Mouse (Mus musculus) forebrain, embryonic 13.5 days (tissue): ENCODE data around the gene Irs3. TPM values are rescaled to one million over a fixed set of nuclear protein-coding genes. Genes with fewer than 3 reads are reported as not detected.

Source experiments
- ATAC-seq: fragments of 200-750 bp; cut with Nextera tagmentation; 2 replicates; pipeline ENCODE4 v1.8.0; 2017
- H3K27ac ChIP-seq: fragments of 300-500 bp; sonication (generic); 2 replicates; pipeline ENCODE4 v1.5.1; 2015; ENCODE audit warnings: inconsistent platforms, mild to moderate bottlenecking, moderate library complexity
- H3K27me3 ChIP-seq: fragments of 300-500 bp; sonication (generic); 2 replicates; pipeline ENCODE4 v1.6.1; 2015; ENCODE audit warnings: mild to moderate bottlenecking, inconsistent platforms
- H3K36me3 ChIP-seq: fragments of 300-500 bp; sonication (generic); 2 replicates; pipeline ENCODE4 v1.6.1; 2015; ENCODE audit warnings: mild to moderate bottlenecking, inconsistent platforms; ENCODE audit not compliant: poor library complexity, severe bottlenecking
- H3K4me1 ChIP-seq: fragments of 300-500 bp; sonication (generic); 2 replicates; pipeline ENCODE4 v1.6.1; 2015; ENCODE audit warnings: inconsistent platforms
- H3K4me2 ChIP-seq: fragments of 300-500 bp; sonication (generic); 2 replicates; pipeline ENCODE4 v1.6.1; 2015; ENCODE audit warnings: inconsistent platforms, mild to moderate bottlenecking, moderate library complexity
- H3K4me3 ChIP-seq: fragments of 300-500 bp; sonication (generic); 2 replicates; pipeline ENCODE4 v1.5.1; 2015; ENCODE audit warnings: mild to moderate bottlenecking, inconsistent platforms
- H3K9ac ChIP-seq: fragments of 300-500 bp; sonication (generic); 2 replicates; pipeline ENCODE4 v1.6.1; 2015; ENCODE audit warnings: mild to moderate bottlenecking, inconsistent platforms
- H3K9me3 ChIP-seq: fragments of 300-500 bp; sonication (generic); replicated peaks from 2 replicates; pipeline ENCODE4 v1.6.1; 2016; ENCODE audit warnings: inconsistent platforms
- WGBS: fragments of 180-500 bp; shearing (Covaris S2); methylation state at CpG from one replicate; pipeline ENCODE4 v1.1.7; 2015; 5-methylcytosine and 5-hydroxymethylcytosine counted together
- polyA plus RNA-seq: library from polyadenylated mRNA; unstranded; fragments of >200 nt; fragmentation: Nextera tagmentation; extraction: Ambion mirVana; gene quantifications from 2 replicates; pipeline ENCODE4 v1.2.1, GENCODE M21; 2015

The Irs3 gene
- polyA plus RNA-seq, 1 experiment from 2014 or later: not detected

GRCm38 (mm10) chr5:137678736-137679135, 33.2 kb upstream of the Irs3 start:
- no peak for ATAC-seq
- Histone ChIP-seq H3K36me3 (peaks cover 20% of the 10 kb centered on the region), H3K27ac (no peak overlapping the region), H3K9ac (no peak overlapping the region), H3K27me3 (no peaks in the 10 kb centered on the region), H3K4me3 (no peak overlapping the region), H3K9me3 (no peaks in the 10 kb centered on the region), H3K4me2 (no peak overlapping the region), H3K4me1 (peaks cover 18% of the 10 kb centered on the region)
- 83% methylated on average over 3 of the region's 3 CpGs for WGBS

- Histone ChIP-seq H3K9ac (no peak overlapping the region), H3K36me3 (peaks cover 20% of the 10 kb centered on the region), H3K4me3 (no peak overlapping the region), H3K27me3 (no peaks in the 10 kb centered on the region), H3K9me3 (no peaks in the 10 kb centered on the region), H3K4me1 (peaks cover 9% of the 10 kb centered on the region), H3K4me2 (no peak overlapping the region), H3K27ac (no peak overlapping the region)
- ATAC-seq: no peak
- WGBS: 95% methylated on average over 8 of the region's 8 CpGs
Observed at GRCm38 (mm10) chr5:137677859-137678258, 32.3 kb upstream of the Irs3 start.

- ATAC-seq: no peak
- Histone ChIP-seq H3K27ac (no peak overlapping the region), H3K9ac (no peak overlapping the region), H3K9me3 (no peaks in the 10 kb centered on the region), H3K4me3 (no peak overlapping the region), H3K4me1 (peaks cover 5% of the 10 kb centered on the region; the same call in 1 of the 2 replicates), H3K27me3 (no peaks in the 10 kb centered on the region), H3K4me2 (no peak overlapping the region), H3K36me3 (peaks cover 20% of the 10 kb centered on the region)
- 98% methylated on average over 8 of the region's 8 CpGs for WGBS
Observed at GRCm38 (mm10) chr5:137674786-137675185, 29.3 kb upstream of the Irs3 start.

GRCm38 (mm10) chr5:137673015-137673414, 27.5 kb upstream of the Irs3 start:
- H3K4me2 ChIP-seq: no peak overlapping the region
- peaks cover 5% of the 10 kb centered on the region; the same call in 1 of the 2 replicates for H3K4me1 ChIP-seq
- 93% methylated on average over 6 of the region's 6 CpGs for WGBS
- H3K27ac ChIP-seq: no peak overlapping the region
- H3K9me3 ChIP-seq: no peaks in the 10 kb centered on the region
- ATAC-seq: no peak
- H3K27me3 ChIP-seq: no peaks in the 10 kb centered on the region
- no peak overlapping the region for H3K9ac ChIP-seq
- H3K36me3 ChIP-seq: peaks cover 11% of the 10 kb centered on the region; the same call in 1 of the 2 replicates
- H3K4me3 ChIP-seq: no peak overlapping the region

- H3K27ac ChIP-seq: no peak overlapping the region
- no peak overlapping the region for H3K9ac ChIP-seq
- H3K4me1 ChIP-seq: peaks cover 5% of the 10 kb centered on the region; the same call in 1 of the 2 replicates
- no peaks in the 10 kb centered on the region for H3K9me3 ChIP-seq
- no peak overlapping the region for H3K4me2 ChIP-seq
- H3K27me3 ChIP-seq: no peaks in the 10 kb centered on the region
- H3K36me3 ChIP-seq: peaks cover 17% of the 10 kb centered on the region
- no peak for ATAC-seq
- WGBS: 84% methylated on average over 5 of the region's 5 CpGs
- H3K4me3 ChIP-seq: no peak overlapping the region
Observed at GRCm38 (mm10) chr5:137672361-137672760, 26.8 kb upstream of the Irs3 start.

GRCm38 (mm10) chr5:137671443-137672240, 26.1 kb upstream of the Irs3 start:
- peaks cover 5% of the 10 kb centered on the region; the same call in 1 of the 2 replicates for H3K4me1 ChIP-seq
- H3K9ac ChIP-seq: no peak overlapping the region
- no peak overlapping the region for H3K4me3 ChIP-seq
- no peaks in the 10 kb centered on the region for H3K9me3 ChIP-seq
- ATAC-seq: no peak
- H3K4me2 ChIP-seq: no peak overlapping the region
- WGBS: 59% methylated on average over 9 of the region's 9 CpGs
- H3K27ac ChIP-seq: no peak overlapping the region; the same call in 1 of the 2 replicates
- H3K27me3 ChIP-seq: no peaks in the 10 kb centered on the region
- H3K36me3 ChIP-seq: peaks cover 24% of the 10 kb centered on the region

GRCm38 (mm10) chr5:137670240-137670639, 24.7 kb upstream of the Irs3 start:
- H3K9ac ChIP-seq: no peak overlapping the region
- ATAC-seq: no peak

GRCm38 (mm10) chr5:137668971-137669370, 23.5 kb upstream of the Irs3 start:
- WGBS: 85% methylated on average over 10 of the region's 10 CpGs
- no peaks in the 10 kb centered on the region for H3K9me3 ChIP-seq
- no peak for ATAC-seq
- no peak overlapping the region for H3K4me2 ChIP-seq
- no peak overlapping the region for H3K9ac ChIP-seq
- no peaks in the 10 kb centered on the region for H3K27me3 ChIP-seq
- peaks cover 5% of the 10 kb centered on the region; the same call in 1 of the 2 replicates for H3K4me1 ChIP-seq
- no peak overlapping the region for H3K27ac ChIP-seq
- no peak overlapping the region for H3K4me3 ChIP-seq
- H3K36me3 ChIP-seq: peaks cover 40% of the 10 kb centered on the region

More at GRCm38 (mm10) chr5:137670240-137670639, 24.7 kb upstream of the Irs3 start:
- peaks cover 33% of the 10 kb centered on the region for H3K36me3 ChIP-seq
- H3K27me3 ChIP-seq: no peaks in the 10 kb centered on the region
- H3K4me1 ChIP-seq: peaks cover 5% of the 10 kb centered on the region; the same call in 1 of the 2 replicates
- H3K9me3 ChIP-seq: no peaks in the 10 kb centered on the region
- no peak overlapping the region for H3K4me3 ChIP-seq
- no peak overlapping the region for H3K4me2 ChIP-seq
- WGBS: 97% methylated on average over 1 of the region's 1 CpGs
- H3K27ac ChIP-seq: no peak overlapping the region

GRCm38 (mm10) chr5:137663057-137663456, 17.5 kb upstream of the Irs3 start:
- no peak overlapping the region for H3K4me2 ChIP-seq
- no peaks in the 10 kb centered on the region for H3K4me1 ChIP-seq
- ATAC-seq: no peak
- 69% methylated on average over 9 of the region's 9 CpGs for WGBS
- H3K9me3 ChIP-seq: no peaks in the 10 kb centered on the region
- no peak overlapping the region for H3K4me3 ChIP-seq
- H3K9ac ChIP-seq: no peak overlapping the region
- H3K27ac ChIP-seq: no peak overlapping the region
- no peaks in the 10 kb centered on the region for H3K27me3 ChIP-seq
- peaks cover 97% of the 10 kb centered on the region for H3K36me3 ChIP-seq

- peaks cover 79% of the 10 kb centered on the region for H3K36me3 ChIP-seq
- H3K9me3 ChIP-seq: no peaks in the 10 kb centered on the region
- no peak overlapping the region for H3K9ac ChIP-seq
- WGBS: 94% methylated on average over 6 of the region's 6 CpGs
- H3K4me1 ChIP-seq: no peaks in the 10 kb centered on the region
- H3K27me3 ChIP-seq: no peaks in the 10 kb centered on the region
- no peak overlapping the region for H3K27ac ChIP-seq
- ATAC-seq: no peak
- H3K4me3 ChIP-seq: no peak overlapping the region
- H3K4me2 ChIP-seq: no peak overlapping the region
Observed at GRCm38 (mm10) chr5:137660064-137660688, 14.7 kb upstream of the Irs3 start.

- H3K4me3 ChIP-seq: no peak overlapping the region
- 34% methylated on average over 6 of the region's 6 CpGs for WGBS
- H3K9me3 ChIP-seq: no peaks in the 10 kb centered on the region
- no peaks in the 10 kb centered on the region for H3K27me3 ChIP-seq
- 0 out of 2 replicates have a peak overlapping the region, but pooled peaks have one; percentile 20 for H3K27ac ChIP-seq
- H3K9ac ChIP-seq: no peak overlapping the region
- H3K36me3 ChIP-seq: peaks cover 75% of the 10 kb centered on the region
- H3K4me2 ChIP-seq: no peak overlapping the region
- no peaks in the 10 kb centered on the region for H3K4me1 ChIP-seq
- peak; percentile 85 for ATAC-seq
Observed at GRCm38 (mm10) chr5:137656977-137657376, 11.5 kb upstream of the Irs3 start.

- Histone ChIP-seq H3K4me2 (no peak overlapping the region), H3K36me3 (peaks cover 66% of the 10 kb centered on the region), H3K27me3 (no peaks in the 10 kb centered on the region), H3K9me3 (no peaks in the 10 kb centered on the region), H3K9ac (no peak overlapping the region), H3K27ac (no peak overlapping the region), H3K4me1 (peaks cover 5% of the 10 kb centered on the region), H3K4me3 (no peak overlapping the region)
- ATAC-seq: no peak
- 84% methylated on average over 7 of the region's 7 CpGs for WGBS
Observed at GRCm38 (mm10) chr5:137654746-137655145, 9.2 kb upstream of the Irs3 start.
